Mouse (Mus musculus): ENCODE results near the gene H6pd.

The H6pd gene

GRCm38 (mm10) chr4:149942831-149943741, 65.7 kb downstream of the H6pd start:
- no peak for DNase-seq

- no peak for DNase-seq
These were observed 67.6 kb downstream of the H6pd start for GRCm38 (mm10) chr4:149941067-149941755.

DNA sequence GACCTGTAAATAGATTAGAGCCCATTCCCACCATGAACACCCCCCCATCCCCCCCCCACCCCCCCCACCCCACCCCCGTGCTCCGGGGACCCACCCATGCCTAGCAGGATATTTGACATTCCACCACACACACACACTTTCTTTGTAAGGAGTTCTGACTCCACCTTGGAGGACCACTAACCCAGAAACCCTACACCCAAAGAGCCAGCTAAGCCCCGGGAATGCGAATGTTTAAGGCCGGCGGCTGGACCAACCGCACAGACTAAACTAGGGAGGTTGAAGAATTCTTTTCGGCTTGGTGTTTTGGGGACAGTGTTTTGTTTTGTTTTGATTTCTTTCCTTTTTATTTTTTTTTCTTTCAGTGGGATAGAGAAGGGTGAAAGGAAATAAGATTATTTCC, 70.1 kb downstream of the H6pd start:
- no peak for DNase-seq

DNA sequence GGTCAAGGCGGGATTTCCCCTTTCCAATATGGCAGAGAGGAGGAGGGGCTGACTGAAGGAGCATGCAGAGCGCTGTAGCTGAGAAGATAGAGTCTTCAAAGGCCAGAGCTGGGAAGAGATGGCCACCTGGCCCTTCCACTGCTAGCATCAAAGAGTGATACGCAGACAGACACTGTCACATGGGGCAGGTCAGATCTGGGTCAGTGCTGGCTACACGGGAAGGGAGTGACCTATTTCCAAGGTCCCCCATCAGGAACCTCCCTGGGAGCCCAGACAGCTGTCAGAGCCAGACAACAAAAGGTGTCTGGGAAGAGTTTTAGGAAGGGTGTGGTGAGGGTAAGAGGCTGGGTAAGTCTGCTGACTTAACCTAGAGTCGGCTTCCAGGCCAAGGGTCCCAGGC, 71.9 kb downstream of the H6pd start:
- no peak for DNase-seq

DNA sequence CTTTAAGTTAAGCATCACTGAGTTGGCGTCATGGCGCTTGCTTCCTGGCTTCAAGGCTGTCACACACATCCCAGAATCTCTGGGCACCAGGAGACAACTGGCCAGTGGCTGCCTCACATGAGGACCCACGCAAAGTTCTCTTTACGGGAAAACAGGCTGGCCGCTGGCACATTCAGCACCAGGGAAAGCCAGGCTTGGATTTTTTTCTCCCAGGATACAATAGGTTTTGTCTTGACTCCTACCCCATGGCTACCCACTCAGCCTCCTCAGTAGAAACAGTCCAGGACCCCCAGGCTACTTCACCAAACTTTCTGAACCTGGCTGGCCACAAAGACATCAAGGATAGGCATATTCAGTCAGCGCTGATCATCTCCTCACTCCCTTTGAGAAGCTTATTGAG, 73.4 kb downstream of the H6pd start:
- DNase-seq = no peak

DNA sequence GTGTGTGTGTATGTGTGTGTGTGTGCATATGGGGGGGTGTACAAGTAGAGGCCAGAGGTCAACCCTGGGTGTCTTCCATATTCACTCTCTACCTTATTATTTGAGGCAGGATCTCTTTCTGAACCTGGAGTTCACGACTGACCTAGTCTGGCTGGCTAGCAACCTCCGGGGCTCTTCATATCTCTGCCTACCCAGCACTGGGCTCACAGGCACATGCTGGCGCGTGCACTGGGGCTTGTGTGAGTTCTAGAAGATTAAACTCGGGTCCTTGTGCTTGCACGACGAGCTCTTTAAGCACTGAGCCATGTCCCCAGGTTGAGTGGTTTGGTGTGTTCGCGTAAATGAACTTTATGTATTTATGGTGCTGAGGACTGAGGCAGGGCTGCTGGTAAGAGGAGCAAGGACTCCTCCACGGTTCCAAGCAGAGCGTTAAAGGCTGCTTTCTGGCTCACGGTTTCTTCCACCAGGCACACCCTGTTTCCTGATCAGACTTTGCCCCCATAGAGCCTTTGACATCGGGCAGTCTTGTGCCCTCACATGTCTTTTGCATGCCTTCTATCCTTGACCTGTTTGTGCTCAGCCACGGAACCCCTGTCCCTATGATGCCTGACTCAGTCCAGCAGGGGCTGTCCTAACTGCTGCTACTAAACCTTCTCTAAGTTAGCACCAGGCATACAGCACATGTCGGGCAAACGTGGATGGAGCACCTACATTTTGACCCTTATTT, 75.1 kb downstream of the H6pd start:
- DNase-seq = no peak

- DNase-seq = no peak
These were observed 75.8 kb downstream of the H6pd start for GRCm38 (mm10) chr4:149933025-149933424.

GRCm38 (mm10) chr4:149932108-149932815, 76.6 kb downstream of the H6pd start:
- DNase-seq = no peak

- no peak for DNase-seq
These were observed 78.1 kb downstream of the H6pd start for GRCm38 (mm10) chr4:149930755-149931154.

Measured in B cell, adult 2 months (primary cell).